In the genomic region with DNA sequence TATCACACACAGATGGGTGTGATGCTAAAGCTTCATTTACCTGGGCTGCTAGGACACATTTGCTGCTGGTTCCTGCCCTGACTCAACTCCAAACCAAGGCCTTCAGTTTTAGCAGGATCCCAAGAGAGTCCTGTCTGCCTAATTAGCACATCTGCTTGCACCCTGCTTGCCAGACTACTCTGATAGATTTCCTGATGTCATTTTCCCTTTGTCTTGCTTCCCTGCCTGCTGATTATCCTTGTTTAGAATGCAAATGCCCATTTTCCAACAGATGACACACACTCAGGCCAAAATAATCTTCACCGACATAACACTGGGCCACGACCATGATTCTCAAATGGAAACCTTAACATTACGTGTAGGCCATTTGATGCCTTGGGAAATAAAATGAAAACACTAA, we compare ENCODE assay signal across 14 mouse cellular contexts. TPM values are rescaled to one million over a fixed set of nuclear protein-coding genes. Genes with fewer than 3 reads are reported as not detected.
DNase-seq lines count a peak whose midpoint lies in the region; ATAC-seq and TF ChIP-seq lines count a peak whose summit lies in the region.
"Had no signal": no experiment of that assay in that cellular context is flagged by ENCODE, and none has a peak within 500 bp of the region (broad histone marks: within the 10 kb centered on the region; RNA-seq: fewer than 3 reads in every experiment).

No protein-coding gene starts in this region.

- no peaks in the 10 kb centered on the region for H3K9me3 ChIP-seq in forebrain, embryonic 10.5 days
- H3K9me3 ChIP-seq in forebrain, embryonic 11.5 days (ENCODE audit: control insufficient read depth, low read length): no peaks in the 10 kb centered on the region
- H3K9me3 ChIP-seq in neural tube, embryonic 13.5 days: no peaks in the 10 kb centered on the region
- H3K9me3 ChIP-seq in hindbrain, postnatal 0 days (ENCODE audit: low read length): no peaks in the 10 kb centered on the region

- no peak overlapping the region for H3K4me2 ChIP-seq in forebrain, embryonic 11.5 days (ENCODE audit: low read depth, low read length, severe bottlenecking)
- no peak overlapping the region for H3K4me2 ChIP-seq in neural tube, embryonic 13.5 days
- H3K4me2 ChIP-seq in hindbrain, postnatal 0 days (ENCODE audit: low read depth, low read length): no peak overlapping the region

- no peak overlapping the region for H3K4me3 ChIP-seq in forebrain, embryonic 10.5 days
- H3K4me3 ChIP-seq in forebrain, embryonic 11.5 days (ENCODE audit: low read depth, low read length): no peak overlapping the region
- H3K4me3 ChIP-seq in neural tube, embryonic 13.5 days: no peak overlapping the region
- H3K4me3 ChIP-seq in hindbrain, postnatal 0 days (ENCODE audit: low read length): no peak overlapping the region
- H3K4me3 ChIP-seq: heart, adult 2 months had no signal

- no peak for ATAC-seq in forebrain, embryonic 11.5 days (replicated peaks; ENCODE audit: low FRiP score)
- peak; percentile 51 for ATAC-seq in neural tube, embryonic 13.5 days (ENCODE audit: low read depth)
- no peak for ATAC-seq in hindbrain, postnatal 0 days
- ATAC-seq in megakaryocyte progenitor cell, adult 5-6 weeks (replicated peaks; ENCODE audit: poor library complexity): no peak

- H3K4me1 ChIP-seq in forebrain, embryonic 10.5 days: peaks cover 32% of the 10 kb centered on the region
- H3K4me1 ChIP-seq in forebrain, embryonic 11.5 days (replicated peaks; ENCODE audit: control insufficient read depth, insufficient read depth, low read length): no peaks in the 10 kb centered on the region
- H3K4me1 ChIP-seq in neural tube, embryonic 13.5 days (replicated peaks): peaks cover 19% of the 10 kb centered on the region
- no peaks in the 10 kb centered on the region for H3K4me1 ChIP-seq in hindbrain, postnatal 0 days (ENCODE audit: insufficient read depth, low read length)

- intact Hi-C loops in heart, postnatal 14 days (cut with DNase I): no loop called here

- H3K36me3 ChIP-seq in forebrain, embryonic 10.5 days (replicated peaks): no peaks in the 10 kb centered on the region
- H3K36me3 ChIP-seq in forebrain, embryonic 11.5 days (ENCODE audit: control insufficient read depth, insufficient read depth, low read length): no peaks in the 10 kb centered on the region
- no peaks in the 10 kb centered on the region for H3K36me3 ChIP-seq in neural tube, embryonic 13.5 days
- H3K36me3 ChIP-seq in hindbrain, postnatal 0 days (ENCODE audit: insufficient read depth, low read length): no peaks in the 10 kb centered on the region

- H3K27ac ChIP-seq in forebrain, embryonic 10.5 days: 0 out of 2 replicates have a peak overlapping the region, but pooled peaks have one; percentile 25
- no peak overlapping the region; the same call in 1 of the 2 replicates for H3K27ac ChIP-seq in forebrain, embryonic 11.5 days (ENCODE audit: low read depth, low read length)
- H3K27ac ChIP-seq in neural tube, embryonic 13.5 days (replicated peaks): peak overlapping the region; percentile 77
- H3K27ac ChIP-seq in hindbrain, postnatal 0 days: no peak overlapping the region
- H3K27ac ChIP-seq: heart, adult 2 months had no signal

- no peak for DNase-seq in forebrain, embryonic 10.5 days (ENCODE audit: extremely low spot score, low spot score)
- no peak for DNase-seq in forebrain, embryonic 11.5 days (ENCODE audit: low spot score)
- DNase-seq in neural tube, embryonic 10.5 days (ENCODE audit: extremely low spot score, low spot score): no peak
- DNase-seq in hindbrain, postnatal 0 days (ENCODE audit: low spot score): peak; percentile 55
- DNase-seq in kidney, adult 18-20 months: no peak
- DNase-seq in heart, postnatal 14 days: no peak
- DNase-seq: adrenal gland, adult 2 months; cerebellum, adult 9-10 months; heart, adult 2 months; heart, postnatal 36 days; kidney, adult 8-10 months; right cerebral cortex, postnatal 25 days had no signal

- no peak for TF ChIP-seq CTCF in hindbrain, postnatal 0 days (IDR thresholded peaks at IDR 0.05; ENCODE audit: low read depth)

- 81% methylated on average over 3 of the region's 3 CpGs for WGBS in forebrain, embryonic 10.5 days
- 63% methylated on average over 3 of the region's 3 CpGs for WGBS in forebrain, embryonic 11.5 days
- 43% methylated on average over 3 of the region's 3 CpGs for WGBS in neural tube, embryonic 13.5 days
- WGBS in hindbrain, postnatal 0 days: 42% methylated on average over 3 of the region's 3 CpGs

- H3K27me3 ChIP-seq in forebrain, embryonic 10.5 days (ENCODE audit: poor library complexity, severe bottlenecking): no peaks in the 10 kb centered on the region
- no peaks in the 10 kb centered on the region for H3K27me3 ChIP-seq in forebrain, embryonic 11.5 days (ENCODE audit: control insufficient read depth, insufficient read depth, low read length)
- H3K27me3 ChIP-seq in neural tube, embryonic 13.5 days: no peaks in the 10 kb centered on the region
- H3K27me3 ChIP-seq in hindbrain, postnatal 0 days (ENCODE audit: insufficient read depth, low read length): no peaks in the 10 kb centered on the region

- no peak overlapping the region for H3K9ac ChIP-seq in forebrain, embryonic 11.5 days (ENCODE audit: low read length)
- no peak overlapping the region for H3K9ac ChIP-seq in neural tube, embryonic 13.5 days
- no peak overlapping the region for H3K9ac ChIP-seq in hindbrain, postnatal 0 days (replicated peaks; ENCODE audit: low read length)

RNA-seq across cellular contexts. Expression of a gene that starts 41.4 kb away (rescaled TPM):
- 37.0 and 38.5 TPM in 2 replicates for polyA plus RNA-seq in forebrain, embryonic 10.5 days (2016; fragmentation: Nextera tagmentation; extraction: Ambion mirVana)
- 47.1 and 47.3 TPM in 2 replicates for polyA plus RNA-seq in forebrain, embryonic 11.5 days (2014; fragmentation: Nextera tagmentation; extraction: Ambion mirVana)
- polyA plus RNA-seq in neural tube, embryonic 13.5 days (2015; fragmentation: Nextera tagmentation; extraction: Ambion mirVana): 35.0 and 40.7 TPM in 2 replicates
- total RNA-seq in hindbrain, postnatal 0 days (2014; rRNA removed): 41.3 and 41.7 TPM in 2 replicates
- 24.4 and 26.3 TPM in 2 replicates for polyA plus RNA-seq in hindbrain, postnatal 0 days (2015; fragmentation: Nextera tagmentation; extraction: Ambion mirVana)
- 127 and 130 TPM in 2 replicates for total RNA-seq in megakaryocyte progenitor cell, adult 5-6 weeks (2015)
- 99.7 and 101 TPM in 2 replicates for total RNA-seq in megakaryocyte progenitor cell, adult 5-6 weeks (2017)
- total RNA-seq in heart, postnatal 14 days (2021): 10 to 100 TPM; 23.6 to 24.8 TPM

Comparison
In these comparisons a context has a peak if more than half of its experiments do, and no peak if none do; other contexts are left out.
1. H3K27ac ChIP-seq: peak in forebrain, embryonic 10.5 days (single experiment) and neural tube, embryonic 13.5 days (single experiment); none in forebrain, embryonic 11.5 days (single experiment) and hindbrain, postnatal 0 days (single experiment).